Mouse (Mus musculus): Measurements from ENCODE around the gene Gm20388. TPM values are rescaled to one million over a fixed set of nuclear protein-coding genes. Genes with fewer than 3 reads are reported as not detected.

Gm20388 gene
- polyA plus RNA-seq, 1 experiment from 2014 or later: 8.3 TPM

DNA sequence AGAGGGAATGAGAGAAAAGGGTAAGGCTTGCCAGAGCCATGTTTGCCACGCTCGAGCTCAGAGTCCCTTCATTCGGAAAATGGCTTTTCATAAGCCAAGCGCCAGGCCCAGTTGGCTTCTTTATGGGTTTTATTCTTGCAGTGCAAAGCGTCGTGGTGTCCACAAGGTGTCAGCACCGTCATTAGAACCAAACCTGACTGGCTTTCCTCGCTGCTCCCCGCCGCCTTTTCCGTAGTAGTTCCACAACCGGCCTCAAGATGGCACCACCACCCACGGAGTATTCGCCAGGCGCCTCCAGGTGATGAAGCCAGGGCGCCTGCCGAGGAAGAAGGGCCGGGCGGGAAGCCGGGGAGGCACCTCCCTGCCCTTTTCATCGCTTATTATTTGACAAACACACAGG is 1202.6 kb downstream of the Gm20388 start:
- H3K9me3 ChIP-seq (ENCODE audit: control insufficient read depth, low read length): peaks cover 5% of the 10 kb centered on the region; the same call in 1 of the 2 replicates
- H3K9ac ChIP-seq (ENCODE audit: low read length): no peak overlapping the region
- peak; percentile 100 for DNase-seq (ENCODE audit: low spot score)
- H3K27ac ChIP-seq (ENCODE audit: low read depth): no peak overlapping the region
- no peak; the same call in 1 of the 2 replicates for ATAC-seq (replicated peaks; ENCODE audit: low FRiP score, low TSS enrichment, low read depth)
- peaks cover 15% of the 10 kb centered on the region for H3K4me1 ChIP-seq (replicated peaks; ENCODE audit: control insufficient read depth, insufficient read depth, low read length)
- WGBS: 1% methylated on average over 21 of the region's 21 CpGs
- H3K36me3 ChIP-seq (ENCODE audit: control insufficient read depth, insufficient read depth, low read length): no peaks in the 10 kb centered on the region
- H3K4me3 ChIP-seq (ENCODE audit: low read depth, low read length): no peak overlapping the region
- H3K4me2 ChIP-seq (ENCODE audit: low read length): no peak overlapping the region; the same call in 1 of the 2 replicates
- peaks cover 47% of the 10 kb centered on the region for H3K27me3 ChIP-seq (replicated peaks; ENCODE audit: control insufficient read depth, insufficient read depth, low read length)

GRCm38 (mm10) chr8:121115136-121115535 is 1204.5 kb downstream of the Gm20388 start:
- H3K4me2 ChIP-seq (ENCODE audit: low read length): no peak overlapping the region
- no peak overlapping the region for H3K9ac ChIP-seq (ENCODE audit: low read length)
- no peak overlapping the region for H3K27ac ChIP-seq (ENCODE audit: low read depth)
- DNase-seq (ENCODE audit: low spot score) (peak; percentile 59), ATAC-seq (replicated peaks; ENCODE audit: low FRiP score, low TSS enrichment, low read depth) (no peak)
- WGBS: 1% methylated on average over 25 of the region's 25 CpGs
- H3K9me3 ChIP-seq (ENCODE audit: control insufficient read depth, low read length): peaks cover 5% of the 10 kb centered on the region; the same call in 1 of the 2 replicates
- H3K4me1 ChIP-seq (replicated peaks; ENCODE audit: control insufficient read depth, insufficient read depth, low read length): peaks cover 15% of the 10 kb centered on the region
- H3K36me3 ChIP-seq (ENCODE audit: control insufficient read depth, insufficient read depth, low read length): no peaks in the 10 kb centered on the region
- no peak overlapping the region for H3K4me3 ChIP-seq (ENCODE audit: low read depth, low read length)
- H3K27me3 ChIP-seq (replicated peaks; ENCODE audit: control insufficient read depth, insufficient read depth, low read length): peaks cover 66% of the 10 kb centered on the region

- H3K9ac ChIP-seq (ENCODE audit: low read length): peak within 1 kb of the TSS; percentile 27
- peaks cover 15% of the 10 kb centered on the region for H3K4me1 ChIP-seq (replicated peaks; ENCODE audit: control insufficient read depth, insufficient read depth, low read length)
- peak within 1 kb of the TSS; percentile 46 for H3K4me3 ChIP-seq (ENCODE audit: low read depth, low read length)
- peak within 1 kb of the TSS; percentile 91 for H3K4me2 ChIP-seq (ENCODE audit: low read length)
- H3K36me3 ChIP-seq (ENCODE audit: control insufficient read depth, insufficient read depth, low read length): no peaks in the 10 kb centered on the region
- peak; percentile 85 for DNase-seq (ENCODE audit: low spot score)
- H3K27me3 ChIP-seq (replicated peaks; ENCODE audit: control insufficient read depth, insufficient read depth, low read length): peaks cover 74% of the 10 kb centered on the region
- peak; percentile 49; the same call in 1 of the 2 replicates for ATAC-seq (replicated peaks; ENCODE audit: low FRiP score, low TSS enrichment, low read depth)
- H3K9me3 ChIP-seq (ENCODE audit: control insufficient read depth, low read length): peaks cover 5% of the 10 kb centered on the region; the same call in 1 of the 2 replicates
- H3K27ac ChIP-seq (ENCODE audit: low read depth): no peak within 1 kb of the TSS
- under 1% methylated on average over 25 of the region's 25 CpGs for WGBS
Measured at GRCm38 (mm10) chr8:121115948-121116347, 1205.3 kb downstream of the Gm20388 start, which contains the start of gene Foxc2. Gene Foxc2, plus strand, starts transcription at chr8:121116171.

DNA sequence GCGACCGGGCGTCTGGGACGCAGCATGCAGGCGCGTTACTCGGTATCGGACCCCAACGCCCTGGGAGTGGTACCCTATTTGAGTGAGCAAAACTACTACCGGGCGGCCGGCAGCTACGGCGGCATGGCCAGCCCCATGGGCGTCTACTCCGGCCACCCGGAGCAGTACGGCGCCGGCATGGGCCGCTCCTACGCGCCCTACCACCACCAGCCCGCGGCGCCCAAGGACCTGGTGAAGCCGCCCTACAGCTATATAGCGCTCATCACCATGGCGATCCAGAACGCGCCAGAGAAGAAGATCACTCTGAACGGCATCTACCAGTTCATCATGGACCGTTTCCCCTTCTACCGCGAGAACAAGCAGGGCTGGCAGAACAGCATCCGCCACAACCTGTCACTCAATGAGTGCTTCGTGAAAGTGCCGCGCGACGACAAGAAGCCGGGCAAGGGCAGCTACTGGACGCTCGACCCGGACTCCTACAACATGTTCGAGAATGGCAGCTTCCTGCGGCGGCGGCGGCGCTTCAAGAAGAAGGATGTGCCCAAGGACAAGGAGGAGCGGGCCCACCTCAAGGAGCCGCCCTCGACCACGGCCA is 1206.0 kb downstream of the Gm20388 start:
- H3K27ac ChIP-seq (ENCODE audit: low read depth): no peak overlapping the region

DNA sequence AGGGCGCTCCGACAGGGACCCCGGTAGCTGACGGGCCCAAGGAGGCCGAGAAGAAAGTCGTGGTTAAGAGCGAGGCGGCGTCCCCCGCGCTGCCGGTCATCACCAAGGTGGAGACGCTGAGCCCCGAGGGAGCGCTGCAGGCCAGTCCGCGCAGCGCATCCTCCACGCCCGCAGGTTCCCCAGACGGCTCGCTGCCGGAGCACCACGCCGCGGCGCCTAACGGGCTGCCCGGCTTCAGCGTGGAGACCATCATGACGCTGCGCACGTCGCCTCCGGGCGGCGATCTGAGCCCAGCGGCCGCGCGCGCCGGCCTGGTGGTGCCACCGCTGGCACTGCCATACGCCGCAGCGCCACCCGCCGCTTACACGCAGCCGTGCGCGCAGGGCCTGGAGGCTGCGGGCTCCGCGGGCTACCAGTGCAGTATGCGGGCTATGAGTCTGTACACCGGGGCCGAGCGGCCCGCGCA is 1206.6 kb downstream of the Gm20388 start:
- under 1% methylated on average over 56 of the region's 62 CpGs for WGBS
- Histone ChIP-seq H3K9ac (ENCODE audit: low read length) (no peak overlapping the region), H3K4me3 (ENCODE audit: low read depth, low read length) (peak overlapping the region; percentile 46), H3K27me3 (replicated peaks; ENCODE audit: control insufficient read depth, insufficient read depth, low read length) (peaks cover 86% of the 10 kb centered on the region), H3K27ac (ENCODE audit: low read depth) (no peak overlapping the region), H3K9me3 (ENCODE audit: control insufficient read depth, low read length) (peaks cover 5% of the 10 kb centered on the region; the same call in 1 of the 2 replicates), H3K4me1 (replicated peaks; ENCODE audit: control insufficient read depth, insufficient read depth, low read length) (peaks cover 15% of the 10 kb centered on the region), H3K4me2 (ENCODE audit: low read length) (peak overlapping the region; percentile 91), H3K36me3 (ENCODE audit: control insufficient read depth, insufficient read depth, low read length) (no peaks in the 10 kb centered on the region)
- DNase-seq (ENCODE audit: low spot score) (peak; percentile 69), ATAC-seq (replicated peaks; ENCODE audit: low FRiP score, low TSS enrichment, low read depth) (no peak)

More for the DNA sequence above, 1206.0 kb downstream of the Gm20388 start:
- peak overlapping the region; percentile 27 for H3K9ac ChIP-seq (ENCODE audit: low read length)
- no peaks in the 10 kb centered on the region for H3K36me3 ChIP-seq (ENCODE audit: control insufficient read depth, insufficient read depth, low read length)
- H3K27me3 ChIP-seq (replicated peaks; ENCODE audit: control insufficient read depth, insufficient read depth, low read length): peaks cover 81% of the 10 kb centered on the region
- peak overlapping the region; percentile 46 for H3K4me3 ChIP-seq (ENCODE audit: low read depth, low read length)
- peak; percentile 76 for DNase-seq (ENCODE audit: low spot score)
- under 1% methylated on average over 54 of the region's 55 CpGs for WGBS
- peaks cover 5% of the 10 kb centered on the region; the same call in 1 of the 2 replicates for H3K9me3 ChIP-seq (ENCODE audit: control insufficient read depth, low read length)
- H3K4me1 ChIP-seq (replicated peaks; ENCODE audit: control insufficient read depth, insufficient read depth, low read length): peaks cover 15% of the 10 kb centered on the region
- peak overlapping the region; percentile 91 for H3K4me2 ChIP-seq (ENCODE audit: low read length)
- ATAC-seq (replicated peaks; ENCODE audit: low FRiP score, low TSS enrichment, low read depth): no peak; the same call in 1 of the 2 replicates

DNA sequence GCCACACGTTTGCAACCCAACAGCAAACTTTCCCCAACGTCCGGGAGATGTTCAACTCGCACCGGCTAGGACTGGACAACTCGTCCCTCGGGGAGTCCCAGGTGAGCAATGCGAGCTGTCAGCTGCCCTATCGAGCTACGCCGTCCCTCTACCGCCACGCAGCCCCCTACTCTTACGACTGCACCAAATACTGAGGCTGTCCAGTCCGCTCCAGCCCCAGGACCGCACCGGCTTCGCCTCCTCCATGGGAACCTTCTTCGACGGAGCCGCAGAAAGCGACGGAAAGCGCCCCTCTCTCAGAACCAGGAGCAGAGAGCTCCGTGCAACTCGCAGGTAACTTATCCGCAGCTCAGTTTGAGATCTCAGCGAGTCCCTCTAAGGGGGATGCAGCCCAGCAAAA is 1207.3 kb downstream of the Gm20388 start:
- Histone ChIP-seq H3K9me3 (ENCODE audit: control insufficient read depth, low read length) (peaks cover 5% of the 10 kb centered on the region; the same call in 1 of the 2 replicates), H3K4me3 (ENCODE audit: low read depth, low read length) (peak overlapping the region; percentile 46), H3K36me3 (ENCODE audit: control insufficient read depth, insufficient read depth, low read length) (no peaks in the 10 kb centered on the region), H3K27ac (ENCODE audit: low read depth) (no peak overlapping the region), H3K27me3 (replicated peaks; ENCODE audit: control insufficient read depth, insufficient read depth, low read length) (peaks cover 93% of the 10 kb centered on the region), H3K4me1 (replicated peaks; ENCODE audit: control insufficient read depth, insufficient read depth, low read length) (peaks cover 15% of the 10 kb centered on the region), H3K9ac (ENCODE audit: low read length) (no peak overlapping the region), H3K4me2 (ENCODE audit: low read length) (peak overlapping the region; percentile 91)
- 1% methylated on average over 28 of the region's 28 CpGs for WGBS
- ATAC-seq (replicated peaks; ENCODE audit: low FRiP score, low TSS enrichment, low read depth) (no peak), DNase-seq (ENCODE audit: low spot score) (peak; percentile 72)

- 6% methylated on average over 18 of the region's 18 CpGs for WGBS
- ATAC-seq (replicated peaks; ENCODE audit: low FRiP score, low TSS enrichment, low read depth) (no peak), DNase-seq (ENCODE audit: low spot score) (peak; percentile 75)
- peaks cover 98% of the 10 kb centered on the region for H3K27me3 ChIP-seq (replicated peaks; ENCODE audit: control insufficient read depth, insufficient read depth, low read length)
- peaks cover 5% of the 10 kb centered on the region; the same call in 1 of the 2 replicates for H3K9me3 ChIP-seq (ENCODE audit: control insufficient read depth, low read length)
- H3K36me3 ChIP-seq (ENCODE audit: control insufficient read depth, insufficient read depth, low read length): no peaks in the 10 kb centered on the region
- peak overlapping the region; percentile 46; the same call in 1 of the 2 replicates for H3K4me3 ChIP-seq (ENCODE audit: low read depth, low read length)
- no peak overlapping the region for H3K9ac ChIP-seq (ENCODE audit: low read length)
- H3K4me2 ChIP-seq (ENCODE audit: low read length): no peak overlapping the region; the same call in 1 of the 2 replicates
- H3K27ac ChIP-seq (ENCODE audit: low read depth): no peak overlapping the region
- H3K4me1 ChIP-seq (replicated peaks; ENCODE audit: control insufficient read depth, insufficient read depth, low read length): peaks cover 15% of the 10 kb centered on the region
Measured at GRCm38 (mm10) chr8:121118634-121119420, 1208.2 kb downstream of the Gm20388 start.

- DNase-seq (ENCODE audit: low spot score) (peak; percentile 57), ATAC-seq (replicated peaks; ENCODE audit: low FRiP score, low TSS enrichment, low read depth) (no peak)
- peaks cover 15% of the 10 kb centered on the region for H3K4me1 ChIP-seq (replicated peaks; ENCODE audit: control insufficient read depth, insufficient read depth, low read length)
- peaks cover 98% of the 10 kb centered on the region for H3K27me3 ChIP-seq (replicated peaks; ENCODE audit: control insufficient read depth, insufficient read depth, low read length)
- H3K4me2 ChIP-seq (ENCODE audit: low read length): no peak overlapping the region
- no peak overlapping the region for H3K4me3 ChIP-seq (ENCODE audit: low read depth, low read length)
- peaks cover 5% of the 10 kb centered on the region; the same call in 1 of the 2 replicates for H3K9me3 ChIP-seq (ENCODE audit: control insufficient read depth, low read length)
- no peaks in the 10 kb centered on the region for H3K36me3 ChIP-seq (ENCODE audit: control insufficient read depth, insufficient read depth, low read length)
- no peak overlapping the region for H3K9ac ChIP-seq (ENCODE audit: low read length)
- no peak overlapping the region for H3K27ac ChIP-seq (ENCODE audit: low read depth)
- 16% methylated on average over 12 of the region's 12 CpGs for WGBS
Measured at GRCm38 (mm10) chr8:121119635-121120455, 1209.2 kb downstream of the Gm20388 start.
